ENCODE assay signal across 8 mouse cellular contexts in the genomic region with DNA sequence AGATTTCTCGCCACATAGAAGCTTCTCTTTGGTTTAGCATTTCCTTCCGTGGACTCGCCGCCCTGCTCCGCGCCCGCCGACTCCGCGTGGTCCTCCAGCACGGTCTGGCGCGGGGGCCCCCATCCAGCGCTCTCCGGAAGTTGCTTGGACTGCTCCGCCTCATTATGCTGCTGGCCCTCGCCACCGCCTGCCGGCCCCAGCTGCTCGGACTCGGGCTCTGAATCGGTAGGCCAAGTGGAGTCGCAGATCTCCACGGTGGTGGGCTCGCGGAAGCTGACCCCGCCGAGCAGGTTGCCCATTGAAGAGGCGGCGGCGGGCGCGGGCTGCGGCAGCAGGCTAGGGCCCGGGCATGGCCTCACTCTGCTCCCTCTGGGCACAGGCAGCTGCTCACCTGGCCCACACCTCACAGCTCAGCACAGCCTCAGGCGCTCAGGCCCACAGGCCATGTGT. TPM values are rescaled to one million over a fixed set of nuclear protein-coding genes. Genes with fewer than 3 reads are reported as not detected.
A peak's percentile ranks its signal among the peaks of the same experiment; 100 is the strongest.
DNase-seq lines count a peak whose midpoint lies in the region; ATAC-seq and TF ChIP-seq lines count a peak whose summit lies in the region.

No protein-coding gene starts in this region.

- H3K27me3 ChIP-seq in forebrain, postnatal 0 days (ENCODE audit: insufficient read depth, low read length), result no peaks in the 10 kb centered on the region
- H3K27me3 ChIP-seq in megakaryocyte, embryonic 14.5 days (replicated peaks), result peaks cover 2% of the 10 kb centered on the region

- H3K27ac ChIP-seq in forebrain, postnatal 0 days (ENCODE audit: low read depth, low read length), result no peak overlapping the region

- peak overlapping the region; percentile 63 for H3K9ac ChIP-seq in forebrain, postnatal 0 days

- H3K4me2 ChIP-seq in forebrain, postnatal 0 days (ENCODE audit: low read depth), result peak overlapping the region; percentile 86

- 4% methylated on average over 36 of the region's 36 CpGs for WGBS in forebrain, postnatal 0 days

- DNase-seq in left cerebral cortex, adult 18-20 months (ENCODE audit: low spot score in 2 of 2), result peak; percentile 11 to 34
- no peak for DNase-seq in left cerebral cortex, adult 11 months (ENCODE audit: low spot score)
- DNase-seq in brain, adult 2 months (ENCODE audit: low read depth, low spot score), result peak; percentile 31
- peak; percentile 56 for DNase-seq in forebrain, postnatal 0 days
- peak; percentile 12 for DNase-seq in kidney, postnatal 14 days
- peak; percentile 32 to 48 for DNase-seq in right cerebral cortex, postnatal 10 days (ENCODE audit: low spot score in 2 of 2)
- no peak for DNase-seq in MN1 (ENCODE audit: low spot score)

- no peaks in the 10 kb centered on the region for H3K9me3 ChIP-seq in forebrain, postnatal 0 days (ENCODE audit: low read length)
- peaks cover 7% of the 10 kb centered on the region for H3K9me3 ChIP-seq in megakaryocyte, embryonic 14.5 days

- no peak for TF ChIP-seq CTCF in forebrain, postnatal 0 days (IDR thresholded peaks at IDR 0.05; ENCODE audit: low read depth)

- H3K36me3 ChIP-seq in forebrain, postnatal 0 days (ENCODE audit: insufficient read depth), result no peaks in the 10 kb centered on the region
- H3K36me3 ChIP-seq in megakaryocyte, embryonic 14.5 days (replicated peaks; ENCODE audit: low read length), result no peaks in the 10 kb centered on the region

- peak overlapping the region; percentile 45 for H3K4me3 ChIP-seq in forebrain, postnatal 0 days (ENCODE audit: low read depth, low read length)
- peak overlapping the region; percentile 82 for H3K4me3 ChIP-seq in megakaryocyte, embryonic 14.5 days (replicated peaks)

- ATAC-seq in forebrain, postnatal 0 days, result peak; percentile 97

- no peaks in the 10 kb centered on the region for H3K4me1 ChIP-seq in forebrain, postnatal 0 days (ENCODE audit: insufficient read depth)
- H3K4me1 ChIP-seq in megakaryocyte, embryonic 14.5 days, result 0 out of 2 replicates have a peak, but pooled peaks cover 4% of the 10 kb centered on the region

RNA-seq across cellular contexts. Expression of a gene that starts 14.5 kb away (rescaled TPM):
- total RNA-seq in left cerebral cortex, adult 18-20 months (2021), result under 1 TPM; 0.12 to 0.28 TPM
- under 0.01 and 0.05 TPM in 2 replicates for total RNA-seq in forebrain, postnatal 0 days (2014; rRNA removed)
- polyA plus RNA-seq in forebrain, postnatal 0 days (2015; fragmentation: Nextera tagmentation; extraction: Ambion mirVana), result 0.02 TPM in 1 of 2 replicates, not detected in the other
- polyA plus RNA-seq in megakaryocyte, embryonic 14.5 days (2012; ENCODE audit: insufficient read depth, low replicate concordance), result not detected in 2 replicates

RNA-seq across cellular contexts. Expression of a gene that starts 26.9 kb away (rescaled TPM):
- 1 to 10 TPM in 1 of 2 experiments, under 1 TPM in 1; 0.72 to 1.0 TPM for total RNA-seq in left cerebral cortex, adult 18-20 months (2021)
- 1.1 TPM in 2 replicates for total RNA-seq in forebrain, postnatal 0 days (2014; rRNA removed)
- polyA plus RNA-seq in forebrain, postnatal 0 days (2015; fragmentation: Nextera tagmentation; extraction: Ambion mirVana), result 0.07 TPM in 1 of 2 replicates, not detected in the other
- polyA plus RNA-seq in megakaryocyte, embryonic 14.5 days (2012; ENCODE audit: insufficient read depth, low replicate concordance), result not detected in 2 replicates

RNA-seq across cellular contexts. Expression of a gene that starts 40.8 kb away (rescaled TPM):
- total RNA-seq in left cerebral cortex, adult 18-20 months (2021), result under 1 TPM; 0.58 to 0.70 TPM
- 0.08 and 0.48 TPM in 2 replicates for total RNA-seq in forebrain, postnatal 0 days (2014; rRNA removed)
- 0.03 and 0.04 TPM in 2 replicates for polyA plus RNA-seq in forebrain, postnatal 0 days (2015; fragmentation: Nextera tagmentation; extraction: Ambion mirVana)
- not detected in 2 replicates for polyA plus RNA-seq in megakaryocyte, embryonic 14.5 days (2012; ENCODE audit: insufficient read depth, low replicate concordance)

Comparison
In these comparisons a context has a peak if more than half of its experiments do, and no peak if none do; other contexts are left out.
1. DNase-seq: peak in left cerebral cortex, adult 18-20 months (2 of 2), brain, adult 2 months (single experiment), forebrain, postnatal 0 days (single experiment), kidney, postnatal 14 days (single experiment) and right cerebral cortex, postnatal 10 days (2 of 2); none in left cerebral cortex, adult 11 months (single experiment) and MN1 (single experiment).